Mouse (Mus musculus) CH12.LX (cell line): ENCODE measurements at regions not wholly inside any gene's neighbourhood (a gene's known extent, or its start where the extent isn't known, plus 50 kb on each side); places are given as distances from the start of the nearest gene placed in this dataset.

ENCODE experiments used
- CHD1 ChIP-seq: IDR thresholded peaks from 2 replicates; pipeline ENCODE4 v1.6.1; 2012; ENCODE audit warnings: low read depth, low read length, improper control_type of control experiment, inconsistent platforms
- CTCF ChIP-seq, 2 experiments: IDR thresholded peaks in 1 of 2; conservative IDR thresholded peaks in 1 of 2; 2 replicates each; pipeline ENCODE4 v1.5.1; 2011 to 2012; ENCODE audit warnings: low read depth in 2 of 2, low read length in 2 of 2, improper control_type of control experiment in 1 of 2, inconsistent platforms in 1 of 2, mild to moderate bottlenecking in 1 of 2, moderate library complexity in 1 of 2
- EP300 ChIP-seq: IDR thresholded peaks from 2 replicates; pipeline ENCODE4 v1.6.1; 2011; ENCODE audit warnings: low read length, improper control_type of control experiment
- JUN ChIP-seq: IDR thresholded peaks from 2 replicates; pipeline ENCODE4 v1.6.1; 2011; ENCODE audit warnings: low read depth, mild to moderate bottlenecking, low read length, improper control_type of control experiment, moderate library complexity; ENCODE audit not compliant: insufficient read depth
- MAX ChIP-seq: IDR thresholded peaks from 2 replicates; pipeline ENCODE4 v1.6.1; 2011; ENCODE audit warnings: low read length, improper control_type of control experiment
- MXI1 ChIP-seq: IDR thresholded peaks from 2 replicates; pipeline ENCODE4 v1.6.1; 2011; ENCODE audit warnings: mild to moderate bottlenecking, low read depth, low read length, improper control_type of control experiment
- MYC ChIP-seq: IDR thresholded peaks from 2 replicates; pipeline ENCODE4 v1.6.1; 2011; ENCODE audit warnings: low read depth, mild to moderate bottlenecking, improper control_type of control experiment, low read length
- POLR2A ChIP-seq: IDR thresholded peaks from 2 replicates; pipeline ENCODE4 v1.6.1; 2011; ENCODE audit warnings: low read depth, mild to moderate bottlenecking, improper control_type of control experiment, low read length
- POLR2AphosphoS2 ChIP-seq: IDR thresholded peaks from 2 replicates; pipeline ENCODE4 v1.6.1; 2011; ENCODE audit warnings: low read depth, low read length, improper control_type of control experiment
- RAD21 ChIP-seq: IDR thresholded peaks from 2 replicates; pipeline ENCODE4 v1.6.1; 2011; ENCODE audit warnings: low read depth, mild to moderate bottlenecking, low read length, improper control_type of control experiment, moderate library complexity
- RCOR1 ChIP-seq: conservative IDR thresholded peaks from 2 replicates; pipeline ENCODE4 v1.6.1; 2012; ENCODE audit warnings: low read depth, mild to moderate bottlenecking, inconsistent platforms, low read length, improper control_type of control experiment
- TBP ChIP-seq: conservative IDR thresholded peaks from 2 replicates; pipeline ENCODE4 v1.6.1; 2011; ENCODE audit warnings: low read depth, low read length, improper control_type of control experiment
- TCF12 ChIP-seq: IDR thresholded peaks from 2 replicates; pipeline ENCODE4 v1.6.1; 2014; ENCODE audit warnings: low read depth, mild to moderate bottlenecking, inconsistent platforms, low read length, improper control_type of control experiment
- ZNF384 ChIP-seq: IDR thresholded peaks from 2 replicates; pipeline ENCODE4 v1.6.1; 2012; ENCODE audit warnings: low read depth, low read length, improper control_type of control experiment, inconsistent platforms

GRCm38 (mm10) chr5:106292387-106293229 is 165.4 kb downstream of the Barhl2 start:
- no peak for TF ChIP-seq POLR2A
- TF ChIP-seq POLR2AphosphoS2, result no peak
- TF ChIP-seq EP300, result no peak
- TF ChIP-seq JUN, result no peak
- no peak for TF ChIP-seq CTCF (conservative IDR thresholded peaks at IDR 0.05 in 1 of 2, IDR thresholded peaks at IDR 0.05 in 1 of 2; ENCODE audit: low read depth in 2 of 2, low read length in 2 of 2)
- no peak for TF ChIP-seq MAX
- TF ChIP-seq TCF12, result no peak
- no peak for TF ChIP-seq TBP
- TF ChIP-seq MYC, result no peak
- TF ChIP-seq ZNF384, result no peak
- TF ChIP-seq RCOR1, result no peak
- TF ChIP-seq RAD21, result no peak
- no peak for TF ChIP-seq CHD1
- TF ChIP-seq MXI1, result no peak
